Mouse (Mus musculus): ENCODE measurements around the gene Rnf223. TPM values are rescaled to one million over a fixed set of nuclear protein-coding genes. Genes with fewer than 3 reads are reported as not detected.

The Rnf223 gene
- polyA plus RNA-seq, 1 experiment: 0.17 TPM

GRCm38 (mm10) chr4:156108606-156109546 is 21.4 kb upstream of the Rnf223 start:
- no peak for TF ChIP-seq GATA1 (IDR thresholded peaks at IDR 0.05; ENCODE audit: low read length)

GRCm38 (mm10) chr4:156109570-156110331 is 20.6 kb upstream of the Rnf223 start, which contains the start of gene 9430015G10Rik:
Gene 9430015G10Rik (plus strand): TSS chr4:156109982.
- no peak for TF ChIP-seq GATA1 (IDR thresholded peaks at IDR 0.05; ENCODE audit: low read length)

- TF ChIP-seq GATA1 (IDR thresholded peaks at IDR 0.05; ENCODE audit: low read length): no peak
Measured at GRCm38 (mm10) chr4:156124077-156124476, 6.2 kb upstream of the Rnf223 start.

GRCm38 (mm10) chr4:156125393-156125792 is 4.9 kb upstream of the Rnf223 start:
- TF ChIP-seq GATA1 (IDR thresholded peaks at IDR 0.05; ENCODE audit: low read length): no peak

GRCm38 (mm10) chr4:156126841-156127240 is 3.5 kb upstream of the Rnf223 start:
- TF ChIP-seq GATA1 (IDR thresholded peaks at IDR 0.05; ENCODE audit: low read length): no peak

GRCm38 (mm10) chr4:156128746-156129145 is 1.6 kb upstream of the Rnf223 start:
- TF ChIP-seq GATA1 (IDR thresholded peaks at IDR 0.05; ENCODE audit: low read length): no peak

- no peak for TF ChIP-seq GATA1 (IDR thresholded peaks at IDR 0.05; ENCODE audit: low read length)
Measured at GRCm38 (mm10) chr4:156130940-156131339, 627 bp downstream of the Rnf223 start.

- TF ChIP-seq GATA1 (IDR thresholded peaks at IDR 0.05; ENCODE audit: low read length): no peak
Measured at GRCm38 (mm10) chr4:156133334-156133733, 3.0 kb downstream of the Rnf223 start.

- TF ChIP-seq GATA1 (IDR thresholded peaks at IDR 0.05; ENCODE audit: low read length): no peak
Measured at GRCm38 (mm10) chr4:156133943-156134605, 3.8 kb downstream of the Rnf223 start.

GRCm38 (mm10) chr4:156135112-156135511 is 4.8 kb downstream of the Rnf223 start:
- TF ChIP-seq GATA1 (IDR thresholded peaks at IDR 0.05; ENCODE audit: low read length): no peak

GRCm38 (mm10) chr4:156135801-156136200 is 5.5 kb downstream of the Rnf223 start:
- no peak for TF ChIP-seq GATA1 (IDR thresholded peaks at IDR 0.05; ENCODE audit: low read length)

- no peak for TF ChIP-seq GATA1 (IDR thresholded peaks at IDR 0.05; ENCODE audit: low read length)
Measured at GRCm38 (mm10) chr4:156136285-156137100, 6.2 kb downstream of the Rnf223 start.

- TF ChIP-seq GATA1 (IDR thresholded peaks at IDR 0.05; ENCODE audit: low read length): no peak
Measured at GRCm38 (mm10) chr4:156154771-156155170, 24.5 kb downstream of the Rnf223 start.

- TF ChIP-seq GATA1 (IDR thresholded peaks at IDR 0.05; ENCODE audit: low read length): no peak
Measured at GRCm38 (mm10) chr4:156166477-156166876, 36.2 kb downstream of the Rnf223 start.

- TF ChIP-seq GATA1 (IDR thresholded peaks at IDR 0.05; ENCODE audit: low read length): no peak
Measured at GRCm38 (mm10) chr4:156168611-156169010, 38.3 kb downstream of the Rnf223 start.
